Mouse (Mus musculus) megakaryocyte progenitor cell, adult 5-6 weeks (primary cell): ENCODE results near the gene Sptlc3. TPM values are rescaled to one million over a fixed set of nuclear protein-coding genes. Genes with fewer than 3 reads are reported as not detected.

Experiments
- ATAC-seq: replicated peaks from 2 replicates; pipeline ENCODE4 v1.8.0; 2016; ENCODE audit warnings: mild to moderate bottlenecking, moderate TSS enrichment, inconsistent platforms; ENCODE audit not compliant: poor library complexity
- total RNA-seq, 2 experiments: library from RNA; stranded (forward) in 1 of 2; stranded (reverse) in 1 of 2; fragments of 157-497, 149-512 nt in 1 of 2; fragments of 200-1000 nt in 1 of 2; gene quantifications; 2 replicates each; pipeline versions ENCODE4 v1.2.3 to v1.2.4; 2015 to 2017

Sptlc3 gene
- total RNA-seq, 2 experiments from 2014 or later, result not detected

- ATAC-seq, result no peak
These were observed 140.8 kb downstream of the Sptlc3 start for GRCm38 (mm10) chr2:139634506-139634905.

- no peak for ATAC-seq
These were observed 144.1 kb downstream of the Sptlc3 start for GRCm38 (mm10) chr2:139637861-139638260.

GRCm38 (mm10) chr2:139641757-139642385, 148.2 kb downstream of the Sptlc3 start:
- ATAC-seq, result no peak

DNA sequence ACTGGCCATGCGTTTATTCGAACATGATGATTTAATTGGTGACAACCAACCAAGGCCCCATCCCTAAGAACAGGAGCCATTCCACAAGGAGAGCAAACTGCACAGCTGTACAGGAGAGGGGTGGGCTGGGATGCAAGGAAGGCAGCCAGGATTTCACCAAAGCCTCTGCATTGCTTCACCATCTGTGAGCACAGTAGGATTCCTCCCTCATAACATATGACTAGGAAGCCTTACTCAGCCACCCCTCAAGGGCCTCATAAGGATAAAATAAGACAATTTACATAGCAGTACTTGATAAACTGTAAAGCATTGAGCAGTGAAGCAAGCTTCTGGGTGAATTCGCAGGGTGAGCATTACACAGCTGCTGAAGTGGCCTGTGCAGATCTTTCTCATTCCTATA, 155.8 kb downstream of the Sptlc3 start:
- ATAC-seq, result no peak

GRCm38 (mm10) chr2:139656750-139657149, 163.0 kb downstream of the Sptlc3 start:
- ATAC-seq, result no peak

GRCm38 (mm10) chr2:139671838-139672237, 178.1 kb downstream of the Sptlc3 start:
- ATAC-seq, result peak; percentile 55

DNA sequence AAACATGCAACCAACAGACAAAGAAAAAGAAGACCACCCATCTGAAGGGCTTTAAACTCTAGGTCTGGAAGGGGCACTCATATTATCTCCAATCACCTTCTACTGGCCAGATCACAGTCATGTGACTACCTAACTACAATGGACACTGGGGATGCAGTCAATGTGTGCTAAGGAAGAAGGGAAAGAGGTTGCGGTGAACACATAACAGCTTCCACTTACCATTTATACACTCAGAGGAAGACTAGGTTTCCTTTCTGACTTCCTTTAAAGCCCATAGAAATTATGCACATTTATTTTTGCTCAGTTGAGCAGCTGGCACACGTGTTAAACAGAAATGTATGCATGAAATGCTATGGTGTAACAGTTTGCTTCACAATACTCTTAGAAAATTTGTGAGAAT, 178.7 kb downstream of the Sptlc3 start:
- ATAC-seq, result peak; percentile 53

GRCm38 (mm10) chr2:139677065-139677762, 183.5 kb downstream of the Sptlc3 start:
- ATAC-seq, result peak; percentile 44

GRCm38 (mm10) chr2:139677809-139678274, 184.1 kb downstream of the Sptlc3 start, which contains the start of gene Ism1:
TSS of gene Ism1 (plus strand) at chr2:139678178.
- peak; percentile 40; the same call in 1 of the 2 replicates for ATAC-seq

- peak; percentile 56 for ATAC-seq
These were observed 184.8 kb downstream of the Sptlc3 start for GRCm38 (mm10) chr2:139678275-139679140.

- no peak for ATAC-seq
These were observed 188.8 kb downstream of the Sptlc3 start for GRCm38 (mm10) chr2:139682540-139682939.

Other genes with a start within 250 kb of the Sptlc3 start
- not detected in 2 replicates for gene Ism1, start 184.3 kb downstream of the Sptlc3 start, total RNA-seq (2015)
- gene Ism1, start 184.3 kb downstream of the Sptlc3 start, total RNA-seq (2017), result not detected in 2 replicates